Mouse (Mus musculus) intestine, embryonic 15.5 days (tissue): ENCODE measurements around the gene Tet2. TPM values are rescaled to one million over a fixed set of nuclear protein-coding genes. Genes with fewer than 3 reads are reported as not detected.

Source experiments
- ATAC-seq: fragments of 200-750 bp; cut with Nextera tagmentation; 2 replicates; pipeline ENCODE4 v1.8.0; 2017; ENCODE audit warnings: moderate TSS enrichment, moderate library complexity
- H3K27ac ChIP-seq: fragments of 300-500 bp; sonication (generic); 2 replicates; pipeline ENCODE4 v1.5.1; 2015; ENCODE audit warnings: mild to moderate bottlenecking, inconsistent platforms
- H3K27me3 ChIP-seq: fragments of 300-500 bp; sonication (generic); replicated peaks from 2 replicates; pipeline ENCODE4 v1.6.1; 2015; ENCODE audit warnings: inconsistent platforms
- H3K36me3 ChIP-seq: fragments of 300-500 bp; sonication (generic); 2 replicates; pipeline ENCODE4 v1.6.1; 2015; ENCODE audit warnings: inconsistent platforms
- H3K4me1 ChIP-seq: fragments of 300-500 bp; sonication (generic); replicated peaks from 2 replicates; pipeline ENCODE4 v1.6.1; 2015; ENCODE audit warnings: inconsistent platforms
- H3K4me2 ChIP-seq: fragments of 300-500 bp; sonication (generic); replicated peaks from 2 replicates; pipeline ENCODE4 v1.6.1; 2015; ENCODE audit warnings: mild to moderate bottlenecking, inconsistent platforms
- H3K4me3 ChIP-seq: fragments of 300-500 bp; sonication (generic); replicated peaks from 2 replicates; pipeline ENCODE4 v1.5.1; 2015; ENCODE audit warnings: inconsistent platforms
- H3K9ac ChIP-seq: fragments of 300-500 bp; sonication (generic); 2 replicates; pipeline ENCODE4 v1.6.1; 2015; ENCODE audit warnings: inconsistent platforms
- H3K9me3 ChIP-seq: fragments of 300-500 bp; sonication (generic); 2 replicates; pipeline ENCODE4 v1.6.1; 2016; ENCODE audit warnings: inconsistent platforms
- WGBS: fragments of 180-500 bp; shearing (Covaris S2); methylation state at CpG from one replicate; pipeline ENCODE4 v1.1.7; 2015; 5-methylcytosine and 5-hydroxymethylcytosine counted together
- polyA plus RNA-seq: library from polyadenylated mRNA; unstranded; fragments of >200 nt; fragmentation: Nextera tagmentation; extraction: Ambion mirVana; gene quantifications from 2 replicates; pipeline ENCODE4 v1.2.1, GENCODE M21; 2015

The Tet2 gene
- polyA plus RNA-seq, 1 experiment from 2014 or later: 13.6 TPM

DNA sequence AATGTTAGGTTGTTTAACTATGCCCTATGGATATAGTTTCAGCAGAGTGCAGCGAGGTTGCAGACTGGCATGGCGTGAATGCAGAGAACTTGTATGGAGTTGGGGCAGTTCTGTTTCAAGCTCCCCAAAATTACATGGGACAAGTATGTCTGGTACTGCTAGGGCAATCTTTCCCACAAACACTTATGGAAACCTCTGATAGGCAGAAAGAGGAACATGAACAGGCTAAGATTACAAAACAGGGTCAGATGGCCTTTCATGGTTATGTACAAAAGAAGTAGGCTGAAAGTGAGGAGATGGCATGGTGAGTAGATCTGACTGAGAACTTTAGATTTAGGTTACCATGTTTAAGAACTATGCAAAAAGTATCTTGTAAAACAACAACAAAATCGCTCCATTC is 81.7 kb downstream of the Tet2 start:
- Histone ChIP-seq H3K4me2 (no peak overlapping the region), H3K9ac (no peak overlapping the region), H3K27me3 (no peaks in the 10 kb centered on the region), H3K9me3 (no peaks in the 10 kb centered on the region), H3K4me3 (no peak overlapping the region), H3K27ac (no peak overlapping the region), H3K36me3 (peaks cover 18% of the 10 kb centered on the region), H3K4me1 (no peaks in the 10 kb centered on the region)
- ATAC-seq: no peak
- 91% methylated on average over 3 of the region's 3 CpGs for WGBS

GRCm38 (mm10) chr3:133462485-133462884 is 82.5 kb downstream of the Tet2 start:
- Histone ChIP-seq H3K4me1 (no peaks in the 10 kb centered on the region), H3K4me3 (no peak overlapping the region), H3K4me2 (no peak overlapping the region), H3K27me3 (no peaks in the 10 kb centered on the region), H3K9ac (no peak overlapping the region), H3K9me3 (no peaks in the 10 kb centered on the region), H3K36me3 (peaks cover 11% of the 10 kb centered on the region), H3K27ac (no peak overlapping the region)
- no peak for ATAC-seq
- 85% methylated on average over 6 of the region's 6 CpGs for WGBS

DNA sequence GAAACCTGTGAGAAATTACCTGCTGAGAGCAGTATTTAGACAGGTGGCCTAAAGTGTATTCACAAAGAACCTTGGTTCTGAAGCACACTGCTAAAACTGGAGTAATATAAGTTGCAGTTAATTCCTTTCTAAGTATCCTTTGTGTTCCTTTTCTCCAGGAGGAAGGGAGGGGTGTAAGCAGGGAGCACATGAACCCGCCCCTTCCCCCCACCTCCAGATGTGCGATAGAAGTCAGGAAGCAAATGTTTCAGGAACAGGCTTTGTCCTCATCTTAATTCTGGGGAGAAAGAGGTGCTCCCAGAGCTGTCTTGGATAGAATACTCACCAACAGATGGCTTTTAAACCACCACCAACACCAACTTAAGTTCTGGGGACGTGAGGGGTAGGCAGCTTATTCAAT is 82.9 kb downstream of the Tet2 start:
- Histone ChIP-seq H3K4me1 (no peaks in the 10 kb centered on the region), H3K9me3 (no peaks in the 10 kb centered on the region), H3K4me3 (no peak overlapping the region), H3K4me2 (no peak overlapping the region), H3K27ac (no peak overlapping the region), H3K36me3 (peaks cover 6% of the 10 kb centered on the region), H3K27me3 (no peaks in the 10 kb centered on the region), H3K9ac (no peak overlapping the region)
- ATAC-seq: no peak
- WGBS: 60% methylated on average over 3 of the region's 3 CpGs

DNA sequence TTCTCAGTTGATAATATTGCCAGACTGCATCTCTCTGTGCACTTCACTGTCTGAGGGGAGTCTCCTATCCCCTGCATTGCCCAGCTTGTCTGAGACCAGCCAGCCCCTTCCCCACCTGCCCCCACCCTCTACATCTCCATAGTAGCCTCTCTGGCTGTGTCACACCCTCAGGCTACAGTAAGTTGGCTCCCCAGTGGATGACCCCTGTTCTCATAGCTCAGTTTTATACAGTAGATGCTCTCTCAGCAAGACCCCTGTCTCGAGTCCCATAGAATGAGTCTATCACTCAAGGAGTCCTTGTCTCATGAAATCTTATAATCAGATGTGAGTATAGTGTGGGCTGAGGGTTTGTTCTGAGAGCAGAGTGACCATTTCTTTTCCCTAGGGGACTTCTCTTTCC is 85.8 kb downstream of the Tet2 start:
- no peak for ATAC-seq
- Histone ChIP-seq H3K4me2 (no peak overlapping the region), H3K4me1 (no peaks in the 10 kb centered on the region), H3K36me3 (no peaks in the 10 kb centered on the region), H3K9ac (no peak overlapping the region), H3K9me3 (no peaks in the 10 kb centered on the region), H3K4me3 (no peak overlapping the region), H3K27me3 (no peaks in the 10 kb centered on the region), H3K27ac (no peak overlapping the region)
- 86% methylated on average over 1 of the region's 1 CpGs for WGBS

DNA sequence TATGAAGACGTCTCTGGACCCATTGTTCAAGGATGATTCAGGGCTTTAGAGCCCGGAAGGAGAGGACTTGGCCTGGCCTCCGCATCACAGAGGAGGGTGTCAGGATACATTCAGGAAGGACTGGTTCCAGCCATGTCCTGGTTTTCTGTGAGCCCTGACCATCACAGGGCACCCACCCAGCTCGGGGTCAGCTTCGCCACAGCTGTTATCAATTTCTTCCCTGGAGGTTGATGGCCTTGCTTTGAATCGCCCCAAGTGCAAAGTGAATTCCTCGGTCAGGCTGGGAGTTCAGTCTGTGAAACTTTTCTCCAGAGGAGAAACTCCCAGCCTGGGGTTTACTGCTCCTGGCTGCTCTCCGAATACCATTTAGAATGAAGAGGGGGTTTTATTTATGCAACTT is 91.0 kb downstream of the Tet2 start:
- Histone ChIP-seq H3K4me2 (no peak overlapping the region), H3K36me3 (no peaks in the 10 kb centered on the region), H3K9me3 (no peaks in the 10 kb centered on the region), H3K4me3 (no peak overlapping the region), H3K27me3 (no peaks in the 10 kb centered on the region), H3K4me1 (no peaks in the 10 kb centered on the region), H3K27ac (no peak overlapping the region), H3K9ac (no peak overlapping the region)
- 77% methylated on average over 8 of the region's 8 CpGs for WGBS
- no peak for ATAC-seq

DNA sequence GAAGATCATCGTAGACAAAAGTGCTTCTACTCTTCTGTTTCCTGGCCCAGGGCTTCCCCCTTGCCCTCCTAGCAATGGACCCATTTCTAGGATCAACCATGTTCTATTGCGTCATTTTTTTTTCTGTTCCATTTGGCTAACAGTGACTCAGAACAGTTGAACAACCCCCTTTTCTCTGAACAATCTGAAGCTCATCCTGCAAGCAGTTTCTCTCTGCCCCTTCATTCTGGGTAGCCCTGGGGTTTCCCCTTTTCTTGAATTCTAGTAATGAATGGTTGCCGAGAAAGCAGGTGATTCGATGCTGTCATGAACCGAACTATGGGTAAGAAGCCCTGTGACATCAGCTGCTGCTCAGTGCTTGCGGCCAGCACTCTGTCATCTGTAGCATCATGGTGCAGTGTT is 108.0 kb downstream of the Tet2 start:
- Histone ChIP-seq H3K4me2 (no peak overlapping the region), H3K9ac (no peak overlapping the region), H3K36me3 (no peaks in the 10 kb centered on the region), H3K4me1 (no peaks in the 10 kb centered on the region), H3K9me3 (no peaks in the 10 kb centered on the region), H3K27me3 (no peaks in the 10 kb centered on the region), H3K27ac (no peak overlapping the region), H3K4me3 (no peak overlapping the region)
- WGBS: 93% methylated on average over 6 of the region's 6 CpGs
- ATAC-seq: no peak

DNA sequence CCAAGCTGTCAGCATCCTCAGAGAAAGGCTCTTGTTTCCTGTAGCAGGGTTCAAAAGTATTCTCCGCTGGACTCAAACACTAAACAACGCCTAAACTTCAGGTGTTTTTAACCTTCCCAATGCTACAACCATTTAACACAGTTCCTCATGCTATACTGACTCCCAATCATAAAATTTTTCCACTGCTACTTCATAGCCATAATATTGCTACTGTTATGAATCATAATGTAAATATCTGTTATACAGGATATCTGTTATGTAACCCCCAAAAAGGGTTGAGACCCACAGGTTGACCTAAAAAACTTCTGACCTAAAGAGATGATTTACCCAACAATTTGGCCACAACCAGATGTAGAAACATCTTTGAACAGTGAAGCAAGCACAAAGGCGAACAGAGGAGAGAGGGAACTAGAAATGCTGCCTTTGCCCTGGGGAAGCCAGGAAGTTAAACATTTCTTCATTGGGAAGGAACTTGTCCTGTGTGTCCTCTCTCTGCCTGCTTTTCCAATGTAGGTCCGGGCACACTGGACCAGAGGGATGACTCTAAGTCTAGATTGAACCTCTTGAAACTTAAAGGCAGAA is 108.6 kb downstream of the Tet2 start:
- Histone ChIP-seq H3K36me3 (no peaks in the 10 kb centered on the region), H3K4me3 (no peak overlapping the region), H3K27me3 (no peaks in the 10 kb centered on the region), H3K4me2 (no peak overlapping the region), H3K9ac (no peak overlapping the region), H3K4me1 (no peaks in the 10 kb centered on the region), H3K27ac (no peak overlapping the region), H3K9me3 (no peaks in the 10 kb centered on the region)
- WGBS: 86% methylated on average over 4 of the region's 4 CpGs
- no peak for ATAC-seq

DNA sequence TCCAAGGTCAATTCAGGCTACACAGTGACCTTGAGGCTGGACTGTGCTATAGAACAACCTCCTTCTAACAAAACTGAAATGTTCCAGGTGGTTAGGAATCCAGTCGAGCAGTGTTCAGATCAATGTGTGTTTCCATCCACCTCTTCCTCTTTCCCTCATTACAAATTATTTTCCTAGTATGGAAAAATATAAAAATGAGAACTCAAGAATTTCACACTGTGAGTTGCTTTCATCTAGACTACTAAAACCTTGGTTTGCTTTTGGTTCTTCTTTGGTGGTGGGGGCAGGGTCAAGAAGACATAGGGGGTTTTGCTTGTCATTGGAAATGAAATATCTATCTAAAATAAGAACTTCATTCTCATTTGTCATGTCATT is 109.2 kb downstream of the Tet2 start:
- H3K27ac ChIP-seq: no peak overlapping the region
- 92% methylated on average over 1 of the region's 1 CpGs for WGBS
- ATAC-seq: no peak
- no peak overlapping the region for H3K4me3 ChIP-seq
- no peaks in the 10 kb centered on the region for H3K9me3 ChIP-seq
- no peaks in the 10 kb centered on the region for H3K4me1 ChIP-seq
- H3K4me2 ChIP-seq: no peak overlapping the region
- no peak overlapping the region for H3K9ac ChIP-seq
- no peaks in the 10 kb centered on the region for H3K27me3 ChIP-seq
- no peaks in the 10 kb centered on the region for H3K36me3 ChIP-seq

DNA sequence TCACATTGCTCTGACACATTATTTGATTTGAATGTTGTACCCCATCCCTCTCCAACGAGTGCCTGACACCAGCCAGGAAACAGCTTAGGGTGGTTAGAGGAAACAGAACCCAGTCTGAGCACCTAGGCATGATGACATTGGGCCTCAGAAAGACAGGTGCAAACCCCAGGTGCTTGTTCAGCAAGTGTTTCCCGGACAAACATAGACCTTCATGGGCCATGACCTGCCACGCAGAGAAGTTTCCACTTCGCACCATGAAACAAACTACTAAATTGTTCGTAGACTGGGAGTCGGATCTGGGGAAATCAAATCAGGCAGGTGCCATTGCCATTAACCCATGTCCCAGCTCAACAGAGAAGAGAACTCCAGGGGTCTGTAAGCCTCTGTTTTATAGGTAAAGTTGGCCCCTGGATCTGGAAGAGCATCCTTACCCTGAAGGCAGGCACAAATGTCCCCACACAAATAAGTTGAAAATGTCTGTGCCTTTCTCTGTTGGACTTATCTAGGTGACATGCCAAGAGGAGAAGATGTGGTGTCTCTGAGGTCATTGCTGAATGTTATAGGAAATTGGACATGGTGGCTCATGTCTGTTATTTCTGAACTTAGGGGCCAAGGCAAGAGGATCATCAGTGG is 109.7 kb downstream of the Tet2 start:
- H3K4me3 ChIP-seq: no peak overlapping the region
- 89% methylated on average over 6 of the region's 6 CpGs for WGBS
- H3K9me3 ChIP-seq: no peaks in the 10 kb centered on the region
- no peak overlapping the region for H3K4me2 ChIP-seq
- no peaks in the 10 kb centered on the region for H3K36me3 ChIP-seq
- H3K27me3 ChIP-seq: no peaks in the 10 kb centered on the region
- no peak overlapping the region for H3K9ac ChIP-seq
- H3K4me1 ChIP-seq: no peaks in the 10 kb centered on the region
- H3K27ac ChIP-seq: no peak overlapping the region
- no peak for ATAC-seq

DNA sequence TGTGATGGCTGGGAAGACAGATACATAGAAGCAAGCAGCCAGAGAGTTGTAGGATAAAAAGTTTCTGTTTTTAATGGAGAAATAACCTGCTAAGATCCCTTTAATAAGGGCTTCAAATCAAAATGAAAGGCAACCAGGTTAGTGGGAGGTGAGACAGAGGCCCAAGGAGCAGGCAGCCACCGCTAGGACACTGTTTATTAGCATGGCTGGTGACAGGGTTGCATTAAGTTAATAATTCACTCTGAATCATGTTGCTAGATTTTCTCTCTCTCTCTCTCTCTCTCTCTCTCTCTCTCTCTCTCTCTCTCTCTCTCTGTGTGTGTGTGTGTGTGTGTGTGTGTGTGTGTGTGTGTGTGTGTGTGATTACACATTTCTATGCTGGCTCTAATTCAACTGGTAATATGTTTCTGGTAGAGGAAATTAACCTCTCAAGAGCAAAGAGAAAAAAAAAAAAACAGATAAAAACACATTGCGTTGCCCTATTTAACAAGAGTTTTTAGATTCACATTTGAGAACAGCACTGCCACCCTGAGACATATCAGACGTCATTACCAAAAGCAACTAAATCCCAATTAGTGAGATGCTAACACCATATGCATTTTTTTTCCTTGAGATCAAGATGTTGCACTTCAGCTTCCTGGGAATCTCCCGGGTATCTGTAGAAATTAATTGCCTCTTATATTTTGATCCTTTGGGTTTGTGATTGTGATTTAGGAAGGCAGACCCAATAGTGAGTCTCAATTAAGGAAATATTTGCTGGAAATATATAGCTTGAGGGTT is 115.4 kb downstream of the Tet2 start:
- ATAC-seq: no peak
- no peaks in the 10 kb centered on the region for H3K9me3 ChIP-seq
- 71% methylated on average over 4 of the region's 4 CpGs for WGBS

GRCm38 (mm10) chr3:133428003-133428402 is 116.9 kb downstream of the Tet2 start:
- no peaks in the 10 kb centered on the region for H3K9me3 ChIP-seq
- H3K4me2 ChIP-seq: no peak overlapping the region
- ATAC-seq: no peak
- WGBS: 75% methylated on average over 4 of the region's 4 CpGs
- no peaks in the 10 kb centered on the region for H3K36me3 ChIP-seq
- H3K27ac ChIP-seq: no peak overlapping the region
- H3K9ac ChIP-seq: no peak overlapping the region
- no peak overlapping the region for H3K4me3 ChIP-seq
- no peaks in the 10 kb centered on the region for H3K4me1 ChIP-seq
- H3K27me3 ChIP-seq: no peaks in the 10 kb centered on the region

More for the DNA sequence above, 115.4 kb downstream of the Tet2 start:
- Histone ChIP-seq H3K36me3 (no peaks in the 10 kb centered on the region), H3K4me3 (no peak overlapping the region), H3K27ac (no peak overlapping the region), H3K27me3 (no peaks in the 10 kb centered on the region), H3K9ac (no peak overlapping the region), H3K4me2 (no peak overlapping the region), H3K4me1 (no peaks in the 10 kb centered on the region)

GRCm38 (mm10) chr3:133423073-133423472 is 121.9 kb downstream of the Tet2 start:
- no peaks in the 10 kb centered on the region for H3K4me1 ChIP-seq
- ATAC-seq: no peak
- H3K27ac ChIP-seq: no peak overlapping the region
- H3K27me3 ChIP-seq: no peaks in the 10 kb centered on the region
- H3K4me2 ChIP-seq: no peak overlapping the region
- H3K9me3 ChIP-seq: no peaks in the 10 kb centered on the region
- H3K36me3 ChIP-seq: no peaks in the 10 kb centered on the region
- H3K9ac ChIP-seq: no peak overlapping the region
- no peak overlapping the region for H3K4me3 ChIP-seq

- H3K9ac ChIP-seq: no peak overlapping the region
- 91% methylated on average over 4 of the region's 4 CpGs for WGBS
These were observed 130.2 kb downstream of the Tet2 start for GRCm38 (mm10) chr3:133414747-133415146.

More at GRCm38 (mm10) chr3:133414747-133415146, 130.2 kb downstream of the Tet2 start:
- Histone ChIP-seq H3K36me3 (no peaks in the 10 kb centered on the region), H3K27ac (no peak overlapping the region), H3K9me3 (no peaks in the 10 kb centered on the region), H3K4me2 (no peak overlapping the region), H3K4me3 (no peak overlapping the region), H3K27me3 (no peaks in the 10 kb centered on the region), H3K4me1 (no peaks in the 10 kb centered on the region)
- no peak for ATAC-seq
